Mouse (Mus musculus): ENCODE measurements around the gene Wwp2. TPM values are rescaled to one million over a fixed set of nuclear protein-coding genes. Genes with fewer than 3 reads are reported as not detected.

The Wwp2 gene
- polyA plus RNA-seq, 1 experiment from 2014 or later, result 49.3 TPM

- peaks cover 14% of the 10 kb centered on the region for H3K36me3 ChIP-seq
- H3K4me1 ChIP-seq (replicated peaks), result peaks cover 13% of the 10 kb centered on the region; the same call in 1 of the 2 replicates
- H3K4me3 ChIP-seq, result no peak overlapping the region
- WGBS, result 76% methylated on average over 4 of the region's 4 CpGs
- no peak overlapping the region for H3K9ac ChIP-seq
- H3K27ac ChIP-seq, result no peak overlapping the region
- H3K27me3 ChIP-seq, result no peaks in the 10 kb centered on the region
- no peak for ATAC-seq (ENCODE audit: low FRiP score)
- H3K4me2 ChIP-seq, result no peak overlapping the region
- no peaks in the 10 kb centered on the region for H3K9me3 ChIP-seq
Measured at GRCm38 (mm10) chr8:107522555-107522833, 86.3 kb downstream of the Wwp2 start.

- no peaks in the 10 kb centered on the region for H3K9me3 ChIP-seq
- no peak overlapping the region for H3K4me3 ChIP-seq
- H3K27ac ChIP-seq, result no peak overlapping the region
- 94% methylated on average over 4 of the region's 4 CpGs for WGBS
- no peak overlapping the region for H3K9ac ChIP-seq
- H3K27me3 ChIP-seq, result no peaks in the 10 kb centered on the region
- H3K4me1 ChIP-seq (replicated peaks), result peaks cover 5% of the 10 kb centered on the region; the same call in 1 of the 2 replicates
- ATAC-seq (ENCODE audit: low FRiP score), result no peak
- no peaks in the 10 kb centered on the region for H3K36me3 ChIP-seq
- no peak overlapping the region for H3K4me2 ChIP-seq
Measured at GRCm38 (mm10) chr8:107524535-107524934, 88.4 kb downstream of the Wwp2 start.

- H3K36me3 ChIP-seq, result peaks cover 8% of the 10 kb centered on the region
- H3K9ac ChIP-seq, result no peak overlapping the region
- no peak for ATAC-seq (ENCODE audit: low FRiP score)
- H3K27ac ChIP-seq, result no peak overlapping the region
- 59% methylated on average over 6 of the region's 6 CpGs for WGBS
- H3K4me2 ChIP-seq, result no peak overlapping the region
- no peaks in the 10 kb centered on the region for H3K27me3 ChIP-seq
- no peaks in the 10 kb centered on the region for H3K4me1 ChIP-seq (replicated peaks)
- no peaks in the 10 kb centered on the region for H3K9me3 ChIP-seq
- H3K4me3 ChIP-seq, result no peak overlapping the region
Measured at GRCm38 (mm10) chr8:107528786-107529185, 92.6 kb downstream of the Wwp2 start.

- no peak overlapping the region for H3K27ac ChIP-seq
- 85% methylated on average over 4 of the region's 4 CpGs for WGBS
Measured at GRCm38 (mm10) chr8:107537472-107537871, 101.3 kb downstream of the Wwp2 start.

GRCm38 (mm10) chr8:107540623-107541022 lies 104.5 kb downstream of the Wwp2 start:
- Histone ChIP-seq H3K27me3 (no peaks in the 10 kb centered on the region), H3K4me2 (no peak overlapping the region), H3K36me3 (peaks cover 44% of the 10 kb centered on the region), H3K9me3 (no peaks in the 10 kb centered on the region), H3K4me3 (no peak overlapping the region), H3K9ac (no peak overlapping the region), H3K27ac (no peak overlapping the region), H3K4me1 (replicated peaks) (peaks cover 4% of the 10 kb centered on the region; the same call in 1 of the 2 replicates)
- whole genome bisulfite sequencing, result 87% methylated on average over 12 of the region's 12 CpGs
- no peak for ATAC-seq (ENCODE audit: low FRiP score)

More at GRCm38 (mm10) chr8:107537472-107537871, 101.3 kb downstream of the Wwp2 start:
- Histone ChIP-seq H3K9ac (no peak overlapping the region), H3K4me1 (replicated peaks) (peaks cover 4% of the 10 kb centered on the region; the same call in 1 of the 2 replicates), H3K9me3 (no peaks in the 10 kb centered on the region), H3K4me3 (no peak overlapping the region), H3K4me2 (no peak overlapping the region), H3K27me3 (no peaks in the 10 kb centered on the region), H3K36me3 (peaks cover 63% of the 10 kb centered on the region)
- no peak for ATAC-seq (ENCODE audit: low FRiP score)

- Histone ChIP-seq H3K9ac (no peak overlapping the region), H3K27me3 (no peaks in the 10 kb centered on the region), H3K4me3 (no peak overlapping the region), H3K9me3 (no peaks in the 10 kb centered on the region), H3K27ac (no peak overlapping the region), H3K36me3 (peaks cover 49% of the 10 kb centered on the region), H3K4me1 (replicated peaks) (peaks cover 4% of the 10 kb centered on the region; the same call in 1 of the 2 replicates), H3K4me2 (no peak overlapping the region)
- ATAC-seq (ENCODE audit: low FRiP score), result no peak
- WGBS, result 85% methylated on average over 4 of the region's 4 CpGs
Measured at GRCm38 (mm10) chr8:107541369-107541768, 105.2 kb downstream of the Wwp2 start.

GRCm38 (mm10) chr8:107542151-107542550 lies 106.0 kb downstream of the Wwp2 start:
- H3K4me2 ChIP-seq, result no peak overlapping the region
- H3K27me3 ChIP-seq, result no peaks in the 10 kb centered on the region
- peaks cover 4% of the 10 kb centered on the region; the same call in 1 of the 2 replicates for H3K4me1 ChIP-seq (replicated peaks)
- 88% methylated on average over 3 of the region's 3 CpGs for WGBS
- no peaks in the 10 kb centered on the region for H3K9me3 ChIP-seq
- H3K4me3 ChIP-seq, result no peak overlapping the region
- H3K9ac ChIP-seq, result no peak overlapping the region
- peaks cover 57% of the 10 kb centered on the region for H3K36me3 ChIP-seq
- ATAC-seq (ENCODE audit: low FRiP score), result no peak
- H3K27ac ChIP-seq, result no peak overlapping the region

GRCm38 (mm10) chr8:107543714-107544113 lies 107.5 kb downstream of the Wwp2 start:
- Histone ChIP-seq H3K4me2 (no peak overlapping the region), H3K36me3 (peaks cover 58% of the 10 kb centered on the region), H3K9me3 (no peaks in the 10 kb centered on the region), H3K4me1 (replicated peaks) (no peaks in the 10 kb centered on the region), H3K9ac (no peak overlapping the region), H3K27ac (0 out of 2 replicates have a peak overlapping the region, but pooled peaks have one; percentile 74), H3K4me3 (no peak overlapping the region), H3K27me3 (no peaks in the 10 kb centered on the region)
- WGBS, result 95% methylated on average over 10 of the region's 11 CpGs
- no peak for ATAC-seq (ENCODE audit: low FRiP score)

- no peaks in the 10 kb centered on the region for H3K4me1 ChIP-seq (replicated peaks)
- no peaks in the 10 kb centered on the region for H3K9me3 ChIP-seq
- 77% methylated on average over 8 of the region's 8 CpGs for WGBS
- no peaks in the 10 kb centered on the region for H3K27me3 ChIP-seq
- H3K27ac ChIP-seq, result peak overlapping the region; percentile 74
- no peak overlapping the region for H3K4me3 ChIP-seq
- no peak overlapping the region for H3K4me2 ChIP-seq
- H3K9ac ChIP-seq, result no peak overlapping the region
- ATAC-seq (ENCODE audit: low FRiP score), result no peak
- H3K36me3 ChIP-seq, result peaks cover 60% of the 10 kb centered on the region
Measured at GRCm38 (mm10) chr8:107544211-107544610, 108.0 kb downstream of the Wwp2 start.

GRCm38 (mm10) chr8:107544651-107545174 lies 108.5 kb downstream of the Wwp2 start:
- H3K9ac ChIP-seq, result no peak overlapping the region
- 60% methylated on average over 10 of the region's 10 CpGs for WGBS
- H3K4me3 ChIP-seq, result no peak overlapping the region
- H3K4me2 ChIP-seq, result no peak overlapping the region
- H3K4me1 ChIP-seq (replicated peaks), result no peaks in the 10 kb centered on the region
- no peaks in the 10 kb centered on the region for H3K27me3 ChIP-seq
- H3K36me3 ChIP-seq, result peaks cover 61% of the 10 kb centered on the region
- ATAC-seq (ENCODE audit: low FRiP score), result no peak
- H3K27ac ChIP-seq, result peak overlapping the region; percentile 74
- H3K9me3 ChIP-seq, result no peaks in the 10 kb centered on the region

- WGBS, result 94% methylated on average over 11 of the region's 11 CpGs
- ATAC-seq (ENCODE audit: low FRiP score), result no peak
- peaks cover 68% of the 10 kb centered on the region for H3K36me3 ChIP-seq
- no peak overlapping the region for H3K9ac ChIP-seq
- no peaks in the 10 kb centered on the region for H3K9me3 ChIP-seq
- H3K27me3 ChIP-seq, result no peaks in the 10 kb centered on the region
- H3K4me1 ChIP-seq (replicated peaks), result no peaks in the 10 kb centered on the region
- H3K4me2 ChIP-seq, result no peak overlapping the region
- no peak overlapping the region for H3K4me3 ChIP-seq
- peak overlapping the region; percentile 74 for H3K27ac ChIP-seq
Measured at GRCm38 (mm10) chr8:107545621-107546152, 109.5 kb downstream of the Wwp2 start.

- Histone ChIP-seq H3K27ac (no peak overlapping the region), H3K9me3 (no peaks in the 10 kb centered on the region), H3K27me3 (no peaks in the 10 kb centered on the region), H3K4me2 (no peak overlapping the region), H3K9ac (no peak overlapping the region), H3K4me3 (no peak overlapping the region), H3K4me1 (replicated peaks) (no peaks in the 10 kb centered on the region), H3K36me3 (peaks cover 67% of the 10 kb centered on the region)
- ATAC-seq (ENCODE audit: low FRiP score), result no peak
- WGBS, result 92% methylated on average over 4 of the region's 4 CpGs
Measured at GRCm38 (mm10) chr8:107546154-107546553, 110.0 kb downstream of the Wwp2 start.

- H3K4me2 ChIP-seq, result no peak overlapping the region
- WGBS, result 92% methylated on average over 8 of the region's 8 CpGs
- no peak overlapping the region for H3K4me3 ChIP-seq
- H3K27me3 ChIP-seq, result no peaks in the 10 kb centered on the region
- no peak overlapping the region for H3K9ac ChIP-seq
- ATAC-seq (ENCODE audit: low FRiP score), result no peak
- H3K27ac ChIP-seq, result no peak overlapping the region
- H3K4me1 ChIP-seq (replicated peaks), result peaks cover under 1% of the 10 kb centered on the region; the same call in 1 of the 2 replicates
- no peaks in the 10 kb centered on the region for H3K9me3 ChIP-seq
- peaks cover 63% of the 10 kb centered on the region for H3K36me3 ChIP-seq
Measured at GRCm38 (mm10) chr8:107546817-107547216, 110.7 kb downstream of the Wwp2 start.
